Mouse (Mus musculus): Measurements from ENCODE around the gene Gm17304. TPM values are rescaled to one million over a fixed set of nuclear protein-coding genes. Genes with fewer than 3 reads are reported as not detected.

Gm17304 gene
- polyA plus RNA-seq, 1 experiment from 2014 or later: not detected

DNA sequence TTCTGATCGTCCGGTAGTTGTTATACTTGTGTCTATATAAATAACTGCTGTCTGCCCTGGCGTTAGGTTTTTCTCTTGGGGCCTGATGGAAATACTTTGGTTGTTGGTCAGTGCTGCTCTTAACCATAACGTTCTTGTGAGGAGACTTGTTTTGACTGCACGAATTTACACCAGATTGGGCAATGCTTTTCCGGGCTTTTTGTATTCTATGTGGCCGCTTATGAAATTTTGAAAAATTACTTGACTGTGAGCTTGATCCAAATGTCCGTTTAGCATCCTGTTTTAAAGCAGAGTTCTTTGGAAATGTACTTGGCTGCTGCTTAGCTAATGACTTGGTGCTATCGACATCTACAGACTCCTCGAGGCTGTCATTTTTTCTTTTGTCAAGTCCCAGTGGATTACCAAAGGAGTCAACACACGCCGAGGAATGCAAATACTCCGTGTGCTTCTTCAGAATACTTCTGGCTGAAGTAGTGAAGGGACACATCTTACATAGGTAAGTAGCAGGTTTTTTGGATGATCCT is 27.6 kb downstream of the Gm17304 start:
- no peak overlapping the region for H3K4me2 ChIP-seq
- no peak overlapping the region for H3K9ac ChIP-seq
- peaks cover 43% of the 10 kb centered on the region for H3K36me3 ChIP-seq
- WGBS: 89% methylated on average over 13 of the region's 13 CpGs
- no peaks in the 10 kb centered on the region for H3K4me1 ChIP-seq
- no peak overlapping the region for H3K27ac ChIP-seq
- H3K4me3 ChIP-seq: no peak overlapping the region
- ATAC-seq (ENCODE audit: insufficient number of reproducible peaks, low FRiP score, low TSS enrichment, low read depth): no peak
- H3K27me3 ChIP-seq: no peaks in the 10 kb centered on the region
- no peaks in the 10 kb centered on the region for H3K9me3 ChIP-seq

DNA sequence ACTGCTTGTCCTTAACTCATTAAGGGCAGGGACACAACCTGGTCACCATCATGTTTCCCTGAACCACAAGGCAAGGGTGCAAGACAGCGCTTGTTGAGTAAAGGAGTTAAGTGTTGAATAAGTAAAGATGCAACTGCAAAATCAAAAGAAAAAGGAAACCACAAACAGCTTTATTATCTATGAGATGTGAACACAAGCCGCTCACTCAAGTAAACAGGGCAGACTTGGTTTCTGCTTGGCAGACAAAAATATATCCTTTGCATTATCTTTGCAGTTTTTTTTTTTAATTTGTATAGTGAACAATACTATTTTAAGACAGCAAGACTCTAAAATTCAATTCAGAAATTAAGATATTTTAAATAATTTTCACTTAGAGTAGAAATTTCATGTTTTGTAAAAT is 30.7 kb downstream of the Gm17304 start:
- H3K27ac ChIP-seq: no peak overlapping the region
- ATAC-seq (ENCODE audit: insufficient number of reproducible peaks, low FRiP score, low TSS enrichment, low read depth): no peak
- WGBS: 93% methylated on average over 2 of the region's 2 CpGs

DNA sequence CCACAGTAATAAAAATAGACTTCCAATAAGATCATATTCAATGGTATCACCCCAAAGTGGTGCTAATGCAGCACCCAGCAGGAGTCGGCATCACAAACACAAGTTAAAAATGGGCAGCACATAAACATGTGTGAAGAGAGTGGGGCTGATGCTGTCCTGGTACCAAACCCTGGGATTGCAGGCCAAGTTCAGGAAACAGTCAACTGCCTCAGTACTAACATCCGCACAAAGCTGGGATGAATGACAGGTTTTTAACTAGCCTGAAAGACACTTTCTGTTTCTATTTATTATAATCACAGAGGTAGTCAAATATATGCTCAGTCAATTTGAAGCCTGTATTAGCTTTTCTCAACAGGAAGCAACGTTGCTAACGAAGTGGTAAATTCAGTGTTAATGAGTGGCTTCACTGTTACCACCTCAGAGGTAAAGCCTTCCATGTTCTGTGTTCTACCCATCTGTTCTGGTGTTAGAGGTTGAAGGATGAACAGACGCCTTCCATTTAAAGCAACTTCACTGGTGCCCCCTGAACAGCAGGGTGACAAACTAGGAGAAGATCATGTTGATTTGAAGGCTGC is 31.4 kb downstream of the Gm17304 start:
- ATAC-seq (ENCODE audit: insufficient number of reproducible peaks, low FRiP score, low TSS enrichment, low read depth): no peak
- H3K4me3 ChIP-seq: no peak overlapping the region
- no peaks in the 10 kb centered on the region for H3K27me3 ChIP-seq
- no peak overlapping the region for H3K4me2 ChIP-seq
- H3K9ac ChIP-seq: no peak overlapping the region
- no peak overlapping the region for H3K27ac ChIP-seq
- no peaks in the 10 kb centered on the region for H3K9me3 ChIP-seq
- 54% methylated on average over 5 of the region's 5 CpGs for WGBS
- H3K36me3 ChIP-seq: peaks cover 29% of the 10 kb centered on the region
- no peaks in the 10 kb centered on the region for H3K4me1 ChIP-seq

More for the DNA sequence above, 30.7 kb downstream of the Gm17304 start:
- Histone ChIP-seq H3K36me3 (peaks cover 36% of the 10 kb centered on the region), H3K4me2 (no peak overlapping the region), H3K4me3 (no peak overlapping the region), H3K9ac (no peak overlapping the region), H3K4me1 (no peaks in the 10 kb centered on the region), H3K27me3 (no peaks in the 10 kb centered on the region), H3K9me3 (no peaks in the 10 kb centered on the region)

DNA sequence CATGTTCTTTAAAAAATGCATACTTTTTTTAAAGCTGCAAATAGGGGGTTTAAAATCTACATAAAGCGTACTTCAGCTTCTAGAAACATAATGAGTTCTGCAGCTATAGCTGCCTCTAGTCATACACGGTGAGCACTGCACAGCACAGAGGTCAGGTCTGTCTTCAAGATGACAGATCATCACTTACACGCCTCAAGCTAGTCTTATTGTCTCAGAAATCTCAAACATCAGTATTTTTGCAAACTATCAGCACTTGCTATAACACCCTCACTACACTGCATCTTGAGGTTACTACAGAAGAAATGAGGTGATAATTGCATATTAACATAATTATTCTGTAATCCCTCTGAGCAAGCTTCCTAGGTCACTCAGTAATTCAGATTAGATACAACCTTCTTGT is 33.0 kb downstream of the Gm17304 start:
- no peak for ATAC-seq (ENCODE audit: insufficient number of reproducible peaks, low FRiP score, low TSS enrichment, low read depth)
- Histone ChIP-seq H3K4me3 (no peak overlapping the region), H3K36me3 (peaks cover 14% of the 10 kb centered on the region), H3K9ac (no peak overlapping the region), H3K4me1 (no peaks in the 10 kb centered on the region), H3K4me2 (no peak overlapping the region), H3K9me3 (no peaks in the 10 kb centered on the region), H3K27me3 (no peaks in the 10 kb centered on the region), H3K27ac (no peak overlapping the region)
- 77% methylated on average over 3 of the region's 3 CpGs for WGBS

DNA sequence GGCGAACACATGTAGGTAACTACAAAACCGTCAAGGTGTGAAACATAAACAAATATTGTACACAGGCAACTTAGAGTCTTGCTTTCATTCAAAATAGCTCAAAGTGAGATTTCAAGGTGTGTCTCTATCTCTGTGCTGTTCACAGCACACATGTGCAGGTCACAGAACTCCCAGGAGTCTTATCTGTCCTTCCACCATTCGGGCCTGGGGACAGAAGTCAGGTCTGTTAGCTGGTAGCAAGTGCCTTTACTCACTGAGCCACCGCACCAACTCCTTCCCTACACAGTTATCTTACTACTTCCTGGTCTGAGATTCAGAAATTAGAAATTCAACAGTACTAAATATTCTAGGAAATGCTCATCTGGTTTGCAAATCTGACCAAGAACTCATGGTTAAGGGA is 34.5 kb downstream of the Gm17304 start:
- no peaks in the 10 kb centered on the region for H3K36me3 ChIP-seq
- H3K27me3 ChIP-seq: no peaks in the 10 kb centered on the region
- no peak for ATAC-seq (ENCODE audit: insufficient number of reproducible peaks, low FRiP score, low TSS enrichment, low read depth)
- no peak overlapping the region for H3K4me3 ChIP-seq
- H3K27ac ChIP-seq: no peak overlapping the region
- no peaks in the 10 kb centered on the region for H3K4me1 ChIP-seq
- no peaks in the 10 kb centered on the region for H3K9me3 ChIP-seq
- no peak overlapping the region for H3K4me2 ChIP-seq
- no peak overlapping the region for H3K9ac ChIP-seq
- 79% methylated on average over 4 of the region's 4 CpGs for WGBS

DNA sequence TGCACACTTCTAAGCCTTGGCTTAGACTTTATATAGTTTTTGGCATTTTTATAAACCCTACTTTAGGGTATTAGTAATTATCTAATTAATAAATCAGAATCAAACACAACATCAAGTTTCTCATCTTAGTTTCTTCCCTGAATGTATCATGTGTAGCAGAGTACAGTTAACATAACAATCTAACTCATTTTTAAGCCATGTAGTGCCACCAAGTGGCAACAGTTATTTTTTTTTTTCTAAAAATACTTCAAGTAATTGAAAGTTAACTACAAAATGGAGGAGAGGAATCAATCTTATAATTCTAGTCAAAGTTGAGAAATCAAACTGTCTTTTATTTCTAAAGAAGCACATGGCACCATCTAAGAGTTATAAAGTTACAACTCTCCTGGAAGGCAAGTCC is 40.5 kb downstream of the Gm17304 start:
- no peaks in the 10 kb centered on the region for H3K36me3 ChIP-seq
- H3K27me3 ChIP-seq: no peaks in the 10 kb centered on the region
- H3K4me1 ChIP-seq: no peaks in the 10 kb centered on the region
- no peak overlapping the region for H3K4me2 ChIP-seq
- H3K27ac ChIP-seq: no peak overlapping the region
- H3K9ac ChIP-seq: no peak overlapping the region
- no peak overlapping the region for H3K4me3 ChIP-seq
- no peaks in the 10 kb centered on the region for H3K9me3 ChIP-seq
- ATAC-seq (ENCODE audit: insufficient number of reproducible peaks, low FRiP score, low TSS enrichment, low read depth): no peak

DNA sequence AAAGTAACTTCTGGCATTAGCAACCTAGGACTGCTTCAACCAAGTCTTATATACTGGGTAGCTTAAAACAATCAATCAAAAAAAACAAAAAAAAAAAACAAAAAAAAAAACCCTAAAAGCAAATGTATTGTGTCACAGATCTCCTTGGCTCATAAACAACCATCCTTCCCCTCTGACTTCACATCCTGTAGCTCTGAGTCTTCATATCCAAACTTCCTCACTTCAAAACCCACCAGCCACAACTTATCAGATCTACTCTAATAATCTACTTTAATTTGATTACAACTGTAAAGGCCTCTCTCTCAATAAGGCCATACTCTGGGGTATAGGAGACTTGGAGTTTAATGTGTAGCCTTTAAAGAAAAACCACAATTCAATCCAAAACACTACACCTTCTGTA is 41.1 kb downstream of the Gm17304 start:
- Histone ChIP-seq H3K27me3 (no peaks in the 10 kb centered on the region), H3K4me3 (no peak overlapping the region), H3K9ac (no peak overlapping the region), H3K4me1 (no peaks in the 10 kb centered on the region), H3K36me3 (peaks cover 3% of the 10 kb centered on the region), H3K4me2 (no peak overlapping the region), H3K9me3 (no peaks in the 10 kb centered on the region), H3K27ac (no peak overlapping the region)
- ATAC-seq (ENCODE audit: insufficient number of reproducible peaks, low FRiP score, low TSS enrichment, low read depth): no peak

DNA sequence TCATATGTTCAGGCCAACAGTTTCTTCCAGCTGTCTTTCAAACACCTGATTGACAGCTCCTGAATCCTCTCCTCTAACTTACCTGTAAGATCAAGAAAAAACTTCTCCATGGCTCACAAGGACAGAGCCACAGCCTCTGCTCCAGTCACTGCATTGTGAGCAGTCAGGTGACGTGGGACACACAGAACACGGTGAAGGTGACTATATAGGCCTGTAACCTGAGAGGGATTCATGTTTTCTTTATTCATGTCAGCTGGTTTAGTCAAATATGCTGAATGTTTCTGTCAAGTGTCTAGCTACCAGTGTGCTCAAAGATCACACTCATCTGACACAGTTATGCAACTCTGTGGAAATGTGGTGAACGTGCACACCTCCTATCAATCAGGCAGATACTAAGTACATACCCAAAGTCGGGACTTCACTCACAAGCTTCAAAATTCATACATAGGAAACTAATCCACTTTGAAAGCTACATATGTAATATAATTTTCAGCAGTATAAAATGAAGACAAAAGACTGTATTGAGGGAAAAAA is 43.4 kb downstream of the Gm17304 start:
- Histone ChIP-seq H3K36me3 (peaks cover 4% of the 10 kb centered on the region), H3K4me1 (no peaks in the 10 kb centered on the region), H3K9ac (no peak overlapping the region), H3K27ac (no peak overlapping the region), H3K27me3 (no peaks in the 10 kb centered on the region), H3K4me3 (no peak overlapping the region), H3K4me2 (no peak overlapping the region), H3K9me3 (no peaks in the 10 kb centered on the region)
- ATAC-seq (ENCODE audit: insufficient number of reproducible peaks, low FRiP score, low TSS enrichment, low read depth): no peak
- 80% methylated on average over 4 of the region's 4 CpGs for WGBS

DNA sequence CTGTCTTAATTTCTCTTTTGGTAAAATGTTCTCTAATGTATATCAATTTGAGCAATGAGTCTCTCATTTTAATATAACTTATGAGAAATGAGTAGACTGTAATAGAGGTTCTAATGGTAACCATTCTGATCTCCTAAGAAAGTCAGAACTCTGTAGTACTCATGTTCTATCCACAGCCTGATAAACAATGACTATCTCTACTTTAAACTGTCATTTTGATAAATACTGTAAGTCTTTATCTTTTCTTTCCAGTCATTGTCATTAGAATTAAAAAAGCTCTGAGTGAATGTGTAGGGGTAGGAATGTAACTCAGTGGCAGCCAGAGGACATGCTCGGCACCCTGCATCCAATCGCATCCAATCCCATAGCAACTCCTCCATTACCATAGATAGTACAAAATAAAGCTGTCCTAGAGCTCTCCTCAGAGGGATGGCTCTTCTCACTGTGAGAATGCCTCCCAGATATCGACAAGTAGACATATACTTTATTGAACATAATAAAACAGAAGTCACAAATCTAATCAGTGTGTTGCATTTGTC is 44.0 kb downstream of the Gm17304 start:
- no peak overlapping the region for H3K9ac ChIP-seq
- H3K4me1 ChIP-seq: no peaks in the 10 kb centered on the region
- no peak overlapping the region for H3K4me2 ChIP-seq
- H3K27me3 ChIP-seq: no peaks in the 10 kb centered on the region
- no peak overlapping the region for H3K27ac ChIP-seq
- H3K4me3 ChIP-seq: no peak overlapping the region
- peaks cover 4% of the 10 kb centered on the region for H3K36me3 ChIP-seq
- no peak for ATAC-seq (ENCODE audit: insufficient number of reproducible peaks, low FRiP score, low TSS enrichment, low read depth)
- 84% methylated on average over 3 of the region's 3 CpGs for WGBS
- H3K9me3 ChIP-seq: no peaks in the 10 kb centered on the region

Other genes starting within 250 kb of the Gm17304 start
- gene Barhl2, start 150.9 kb upstream of the Gm17304 start, polyA plus RNA-seq (2015; fragmentation: Nextera tagmentation; extraction: Ambion mirVana): not detected in 2 replicates
- 50.9 and 61.4 TPM in 2 replicates for gene Zfp644, start 88.2 kb downstream of the Gm17304 start, polyA plus RNA-seq (2015; fragmentation: Nextera tagmentation; extraction: Ambion mirVana)